Mouse (Mus musculus): ENCODE data around the gene C2cd2l. TPM values are rescaled to one million over a fixed set of nuclear protein-coding genes. Genes with fewer than 3 reads are reported as not detected.
"Not testable (repeated sequence)": the region's sequence is repeated elsewhere in the genome, so short reads cannot be mapped to it uniquely, and the experiment has no call there.

Gene C2cd2l
- polyA plus RNA-seq, 3 experiments from 2014 or later = 1.7 to 3.1 (median 2.8) TPM

DNA sequence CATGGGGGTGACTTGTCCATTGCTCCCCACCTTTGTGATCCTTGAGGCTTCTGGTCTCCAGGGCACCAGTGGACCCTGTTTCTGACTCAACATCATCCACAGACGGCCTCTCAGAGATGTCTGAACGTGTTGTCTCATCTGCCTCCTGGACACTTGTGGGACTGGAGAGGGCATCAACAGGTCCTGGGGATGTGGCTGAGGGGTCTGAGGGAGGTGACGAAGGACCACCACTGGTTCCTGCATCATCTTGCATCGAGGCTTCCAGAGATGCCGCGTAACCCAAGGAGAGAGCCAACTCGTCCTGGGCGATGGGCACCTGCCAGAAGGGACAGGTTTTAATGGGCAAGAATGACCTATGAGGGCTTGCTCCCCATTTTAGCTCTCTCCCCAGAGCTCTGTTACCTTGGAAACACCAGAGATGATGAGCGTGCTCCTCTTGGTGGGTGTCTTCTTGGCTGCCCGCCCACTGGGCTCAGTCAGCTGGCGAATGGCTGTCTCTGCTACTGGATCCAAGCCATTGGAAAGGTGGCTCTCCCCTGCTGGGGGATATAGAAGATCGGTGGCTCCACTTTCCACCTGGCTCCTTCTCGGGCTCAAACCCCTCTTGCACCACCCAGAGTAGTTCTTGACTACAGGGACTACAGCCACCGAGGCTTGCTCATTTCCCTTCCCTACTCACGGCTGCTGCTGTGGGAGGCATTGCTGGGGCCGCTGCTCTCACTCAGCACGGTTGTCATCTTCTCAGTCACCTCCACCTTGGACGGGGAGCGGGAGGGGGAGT is 6.4 kb downstream of the C2cd2l start:
- no peak for ATAC-seq

GRCm38 (mm10) chr9:44311136-44312134 is 8.7 kb downstream of the C2cd2l start:
- ATAC-seq = no peak

DNA sequence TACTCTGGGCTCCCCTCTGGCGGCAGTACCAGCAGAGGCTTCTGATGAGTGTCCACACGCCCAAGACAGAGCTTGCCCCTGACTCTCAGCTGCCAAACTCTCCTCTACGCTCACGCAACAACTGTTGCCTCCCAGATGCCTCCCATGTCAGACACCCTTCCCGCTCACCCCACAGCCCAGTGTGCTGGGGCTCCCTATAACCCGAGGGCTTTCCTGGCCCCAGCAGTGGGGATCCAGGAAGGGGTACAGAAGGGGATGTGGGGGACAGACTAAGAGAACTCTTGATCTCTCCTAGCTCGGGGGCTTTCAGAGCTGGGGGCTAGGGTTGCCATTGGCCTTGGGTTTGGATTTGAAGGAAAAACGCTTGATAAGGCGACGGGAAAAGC is 9.3 kb downstream of the C2cd2l start:
- no peak for ATAC-seq

GRCm38 (mm10) chr9:44309756-44310155 is 10.3 kb downstream of the C2cd2l start:
- no peak for ATAC-seq

DNA sequence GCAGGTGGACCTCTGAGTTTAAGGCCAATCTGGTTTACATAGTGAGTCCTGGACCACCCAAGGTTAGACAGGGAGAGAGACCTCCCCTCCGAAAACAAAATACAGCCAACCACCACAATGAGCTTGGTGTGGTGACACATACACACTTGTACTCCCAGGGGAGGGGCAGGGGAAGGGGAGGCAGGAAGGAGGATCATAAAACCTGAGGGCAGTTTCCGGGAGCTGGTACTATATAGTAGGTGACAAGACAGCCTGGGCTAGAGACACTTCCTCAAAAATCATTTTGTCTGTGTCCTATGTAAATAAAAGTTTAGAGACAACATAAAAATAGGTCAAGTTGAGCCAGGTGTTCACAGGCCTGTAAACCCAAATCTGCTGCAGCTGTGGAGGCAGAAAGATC is 12.8 kb downstream of the C2cd2l start:
- ATAC-seq = no peak

GRCm38 (mm10) chr9:44306532-44306931 is 13.6 kb downstream of the C2cd2l start:
- ATAC-seq = no peak

DNA sequence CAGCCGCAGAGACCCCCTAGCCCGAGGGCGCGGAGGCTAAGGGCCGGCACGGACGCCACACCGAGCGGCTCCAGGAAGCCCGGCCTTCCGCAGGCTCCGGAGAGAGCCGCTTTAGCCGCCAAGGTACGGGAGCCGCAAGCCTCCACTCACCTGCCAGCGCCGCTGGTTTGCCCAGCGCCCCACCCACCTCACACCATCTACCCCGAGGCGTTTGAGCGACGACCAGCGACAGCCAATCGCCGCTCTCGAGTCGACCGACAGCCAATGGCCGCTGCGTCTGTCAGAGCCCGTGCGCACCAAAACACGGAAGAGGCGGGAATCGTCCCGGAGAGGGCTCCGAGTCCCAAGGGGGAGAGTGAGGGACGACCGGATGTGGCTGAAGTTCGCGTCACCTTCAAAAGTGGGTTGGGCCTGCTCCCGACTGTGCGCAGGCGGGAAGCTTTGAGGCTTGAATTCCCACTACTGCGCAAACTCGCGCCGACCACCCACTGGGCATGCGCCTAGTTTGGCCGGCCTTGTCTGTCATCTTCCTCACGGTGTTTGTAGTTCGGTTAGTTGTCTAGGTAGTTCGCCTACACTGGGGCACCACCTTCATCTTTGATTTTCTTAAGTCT is 14.5 kb downstream of the C2cd2l start, which contains the start of gene Hinfp:
TSS of gene Hinfp (minus strand) at position 206 of the 614 bp plus-strand sequence.
- ATAC-seq = peak; percentile 98

DNA sequence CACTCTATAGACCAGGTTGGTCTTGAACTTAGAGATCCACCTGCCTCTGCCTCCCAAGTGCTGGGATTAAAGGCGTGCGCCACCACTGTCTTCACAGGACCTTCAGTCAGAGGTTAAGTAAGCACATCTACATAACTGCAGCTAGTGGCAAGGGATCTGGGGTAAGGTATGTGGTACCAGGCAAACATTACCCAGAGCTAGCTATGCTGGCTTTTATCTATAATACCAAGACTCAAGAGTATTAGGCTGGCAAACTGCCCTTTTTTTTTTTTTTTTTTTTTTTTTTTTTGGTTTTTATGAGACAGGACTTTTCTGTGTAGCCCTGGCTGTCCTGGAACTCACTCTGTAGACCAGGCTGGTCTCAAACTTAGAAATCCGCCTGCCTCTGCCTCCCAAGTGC is 20.1 kb downstream of the C2cd2l start:
- not testable (repeated sequence) for ATAC-seq

DNA sequence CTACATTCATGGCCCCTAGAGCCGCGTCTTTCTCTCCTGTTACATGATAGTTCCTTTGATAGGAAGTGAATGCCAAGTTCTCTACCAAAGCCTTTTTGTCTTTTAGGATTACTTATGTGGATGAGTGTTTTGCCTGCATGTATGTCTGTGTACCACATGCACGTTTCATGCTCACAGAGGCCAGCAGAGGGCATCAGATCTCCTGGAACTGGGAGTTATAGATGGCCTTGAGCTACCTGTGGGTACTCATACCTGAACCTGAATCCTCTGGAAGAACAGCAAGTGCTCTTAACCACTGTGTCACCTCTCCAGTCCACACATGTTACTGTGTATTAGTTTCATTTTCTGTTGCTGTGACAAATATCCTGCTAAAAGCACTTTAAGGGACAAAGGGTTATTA is 27.6 kb downstream of the C2cd2l start:
- ATAC-seq = no peak

DNA sequence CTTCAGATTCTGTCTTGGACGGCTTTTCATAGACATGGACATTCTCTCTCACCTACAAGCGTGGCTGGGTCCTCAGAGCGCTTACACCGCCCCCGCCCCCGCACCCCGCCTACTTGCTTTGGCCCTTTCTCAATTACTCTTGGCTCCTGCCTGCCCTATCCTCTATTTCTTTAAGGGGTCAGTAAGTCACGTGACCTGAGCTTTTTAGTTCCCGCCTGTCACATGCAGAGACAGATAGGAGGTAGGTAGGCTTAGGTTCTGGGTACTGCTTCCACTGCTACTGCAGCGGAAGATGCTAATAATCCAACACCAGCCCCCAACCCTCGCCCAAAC is 31.2 kb downstream of the C2cd2l start:
- ATAC-seq = no peak

DNA sequence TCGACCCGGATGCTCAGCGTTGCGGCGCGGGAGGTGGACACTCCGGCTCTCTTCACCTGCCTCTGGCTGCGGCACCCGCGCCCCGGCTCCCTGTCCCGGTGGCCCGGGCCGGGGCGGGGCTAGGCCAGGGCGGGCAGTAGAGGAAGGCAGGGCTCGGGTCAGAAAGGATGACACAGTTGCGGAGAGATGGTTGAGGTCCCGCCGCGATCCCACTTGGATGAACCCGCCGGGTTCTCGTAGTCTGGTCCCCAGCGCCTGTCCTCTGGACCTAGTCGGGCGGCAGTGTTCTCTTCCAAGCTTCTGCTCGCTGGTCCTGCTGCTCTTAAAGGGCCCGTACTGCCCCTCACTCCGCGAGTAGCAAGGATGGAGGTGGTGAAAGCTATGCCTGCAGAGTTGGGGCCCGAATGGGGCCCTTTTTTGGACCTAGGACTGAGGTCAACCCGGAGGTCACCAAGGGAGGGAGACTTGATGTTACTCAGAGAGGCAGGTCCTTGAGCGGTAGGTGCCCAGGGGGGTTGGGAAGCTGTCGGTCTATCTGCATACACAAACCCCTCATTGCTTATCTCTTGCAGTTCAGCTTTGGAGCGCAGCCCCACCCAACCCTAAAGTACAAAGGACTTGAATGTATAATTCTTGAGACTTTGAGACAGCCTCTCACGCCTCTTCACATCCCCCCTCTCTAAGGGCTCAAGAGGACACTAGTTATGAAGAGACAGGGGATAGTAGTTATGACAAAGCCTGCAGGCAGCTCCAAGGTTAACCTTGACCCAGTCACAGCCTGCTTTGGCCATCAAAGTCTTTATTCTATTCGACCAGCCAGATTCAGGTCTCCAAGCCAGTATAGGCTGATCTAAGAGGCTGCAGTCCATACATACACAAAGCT is 31.8 kb downstream of the C2cd2l start, which contains the start of gene Abcg4:
TSS of gene Abcg4 (minus strand) at position 540 of the 883 bp plus-strand sequence.
- peak; percentile 43 for ATAC-seq

GRCm38 (mm10) chr9:44287401-44288075 is 32.5 kb downstream of the C2cd2l start:
- no peak for ATAC-seq

- ATAC-seq = no peak
These were observed 33.1 kb downstream of the C2cd2l start for GRCm38 (mm10) chr9:44287003-44287400.

DNA sequence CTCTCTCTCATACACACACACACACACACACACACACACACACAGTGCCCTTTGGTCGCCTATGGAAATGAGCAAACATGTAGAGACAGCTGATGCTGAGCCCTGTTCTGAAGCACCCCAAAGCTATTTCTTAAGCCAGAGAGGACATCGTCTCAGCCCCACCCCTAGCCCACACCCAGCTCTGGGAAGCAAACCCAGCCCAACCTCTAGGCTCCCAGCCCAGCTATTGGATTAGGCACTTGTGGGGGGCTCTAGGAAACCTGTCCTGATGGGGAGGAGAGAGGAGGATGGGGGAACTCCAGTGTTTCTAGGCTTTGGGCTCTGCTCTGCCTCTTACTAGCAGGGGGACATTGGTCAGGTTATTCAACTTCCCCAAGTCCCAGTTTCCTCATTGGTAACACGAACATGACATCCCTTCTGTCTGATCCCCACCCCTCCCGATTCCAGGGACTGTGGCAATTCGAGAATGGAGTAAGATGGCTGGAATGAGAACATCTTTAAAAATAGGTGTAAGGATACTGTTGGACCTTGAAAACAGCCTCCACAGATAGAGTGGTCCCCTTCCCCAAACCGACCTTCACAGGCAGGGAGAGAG is 33.7 kb downstream of the C2cd2l start:
- no peak for ATAC-seq

- ATAC-seq = no peak
These were observed 36.9 kb downstream of the C2cd2l start for GRCm38 (mm10) chr9:44283183-44283582.

DNA sequence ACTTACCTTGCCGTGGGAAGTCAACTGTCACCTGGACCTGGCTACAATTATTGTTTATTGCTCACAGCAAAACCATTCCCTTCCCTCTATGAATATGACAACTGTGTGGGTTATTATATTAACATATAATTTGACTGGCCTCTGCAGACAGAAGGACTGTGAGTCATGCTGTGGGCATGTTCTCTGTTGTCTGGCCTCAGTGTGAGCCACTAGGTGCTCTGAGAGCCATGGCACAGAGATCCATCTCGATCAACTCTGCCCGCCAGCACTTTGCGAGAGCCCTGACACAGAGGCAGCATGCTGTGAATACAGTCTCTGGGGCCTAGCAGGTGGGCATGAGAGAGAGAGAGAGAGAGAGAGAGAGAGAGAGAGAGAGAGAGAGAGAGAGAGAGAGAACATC is 50.1 kb downstream of the C2cd2l start:
- ATAC-seq = no peak

DNA sequence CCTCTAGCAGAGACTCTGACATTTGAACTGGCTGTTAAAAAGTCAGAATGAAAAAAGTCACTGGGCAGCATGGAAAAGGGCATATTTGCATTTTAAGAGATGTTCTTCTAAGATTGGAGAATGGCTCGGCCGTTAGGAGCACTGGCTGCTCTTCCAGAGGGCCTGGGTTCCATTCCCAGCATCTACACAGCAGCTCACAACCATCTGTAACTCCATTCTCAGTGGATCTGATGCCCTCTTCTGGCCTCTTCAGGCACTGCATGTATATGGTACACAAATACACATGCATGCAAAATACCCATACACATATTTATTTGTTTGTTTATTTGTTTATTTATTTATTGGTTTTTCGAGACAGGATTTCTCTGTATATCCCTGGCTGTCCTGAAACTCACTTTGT is 51.0 kb downstream of the C2cd2l start:
- ATAC-seq = no peak

- peak; percentile 40 for ATAC-seq
These were observed 51.7 kb downstream of the C2cd2l start, which contains the start of gene Nlrx1 for GRCm38 (mm10) chr9:44268432-44268831. Gene Nlrx1 (minus strand): TSS chr9:44268599.

DNA sequence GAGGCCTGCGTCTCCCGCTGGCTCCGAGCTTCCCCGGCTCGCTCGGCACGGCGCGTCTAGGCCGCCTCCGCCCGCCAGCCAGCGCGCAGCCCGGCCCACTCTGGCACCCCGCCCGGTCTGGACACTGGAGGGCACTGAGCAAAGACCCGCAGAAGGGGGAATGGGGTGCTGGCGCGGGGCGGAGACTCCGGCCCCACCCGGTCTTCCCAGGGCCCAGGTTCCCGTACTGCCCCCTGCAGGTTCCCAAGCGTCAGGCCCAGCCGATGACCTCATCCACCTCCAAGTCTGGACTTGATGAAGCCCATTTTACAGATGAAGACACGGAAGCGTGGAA is 52.1 kb downstream of the C2cd2l start:
- peak; percentile 90 for ATAC-seq

- ATAC-seq = no peak
These were observed 52.6 kb downstream of the C2cd2l start for GRCm38 (mm10) chr9:44267319-44268026.

Measured in inflammation-experienced regulatory T-cells, adult 6 months (primary cell).